Mouse (Mus musculus): Measurements from ENCODE around the gene Slc9a3r1. TPM values are rescaled to one million over a fixed set of nuclear protein-coding genes. Genes with fewer than 3 reads are reported as not detected.

Gene Slc9a3r1
- polyA plus RNA-seq, 1 experiment from 2014 or later = 101 TPM

- H3K27ac ChIP-seq (ENCODE audit: low read depth) = no peak overlapping the region
- DNase-seq (no peak), ATAC-seq (no peak)
- no peak for TF ChIP-seq EP300 (IDR thresholded peaks at IDR 0.05; ENCODE audit: low read depth)
- no peak for TF ChIP-seq CTCF (IDR thresholded peaks at IDR 0.05; ENCODE audit: low read depth)
- WGBS (ENCODE audit: insufficient replicate concordance) = 63% methylated on average over 7 of the region's 7 CpGs
- no peak overlapping the region for H3K4me2 ChIP-seq (ENCODE audit: low read depth, low read length)
- H3K36me3 ChIP-seq (replicated peaks; ENCODE audit: insufficient read depth, low read length) = peaks cover 7% of the 10 kb centered on the region; the same call in 1 of the 2 replicates
- H3K27me3 ChIP-seq (ENCODE audit: insufficient read depth, low read length) = no peaks in the 10 kb centered on the region
- no peaks in the 10 kb centered on the region for H3K9me3 ChIP-seq (ENCODE audit: low read length)
- peaks cover 26% of the 10 kb centered on the region for H3K4me1 ChIP-seq (ENCODE audit: insufficient read depth)
- H3K9ac ChIP-seq (replicated peaks) = no peak overlapping the region
- H3K4me3 ChIP-seq (ENCODE audit: low read depth, low read length) = no peak overlapping the region
Measured at GRCm38 (mm10) chr11:115228430-115228829, 65.3 kb downstream of the Slc9a3r1 start.

- Histone ChIP-seq H3K27ac (ENCODE audit: low read depth) (no peak overlapping the region), H3K27me3 (ENCODE audit: insufficient read depth, low read length) (no peaks in the 10 kb centered on the region), H3K4me1 (ENCODE audit: insufficient read depth) (peaks cover 21% of the 10 kb centered on the region), H3K4me3 (ENCODE audit: low read depth, low read length) (no peak overlapping the region), H3K36me3 (replicated peaks; ENCODE audit: insufficient read depth, low read length) (peaks cover 7% of the 10 kb centered on the region; the same call in 1 of the 2 replicates), H3K9ac (replicated peaks) (no peak overlapping the region), H3K4me2 (ENCODE audit: low read depth, low read length) (no peak overlapping the region), H3K9me3 (ENCODE audit: low read length) (no peaks in the 10 kb centered on the region)
- WGBS (ENCODE audit: insufficient replicate concordance) = 62% methylated on average over 15 of the region's 15 CpGs
- ATAC-seq (no peak), DNase-seq (no peak)
- TF ChIP-seq EP300 (IDR thresholded peaks at IDR 0.05; ENCODE audit: low read depth) (no peak), CTCF (IDR thresholded peaks at IDR 0.05; ENCODE audit: low read depth) (no peak)
Measured at GRCm38 (mm10) chr11:115229021-115229930, 66.1 kb downstream of the Slc9a3r1 start.

Other genes with a start within 250 kb of the Slc9a3r1 start
- gene Cd300lb, start 229.0 kb upstream of the Slc9a3r1 start, polyA plus RNA-seq (2015; fragmentation: Nextera tagmentation; extraction: Ambion mirVana) = 1.8 and 2.5 TPM in 2 replicates
- gene Cd300c, start 194.2 kb upstream of the Slc9a3r1 start, polyA plus RNA-seq (2015; fragmentation: Nextera tagmentation; extraction: Ambion mirVana) = 0.29 TPM in 1 of 2 replicates, not detected in the other
- 2.2 and 2.4 TPM in 2 replicates for gene Cd300ld, start 173.4 kb upstream of the Slc9a3r1 start, polyA plus RNA-seq (2015; fragmentation: Nextera tagmentation; extraction: Ambion mirVana)
- gene Cd300c2, start 161.5 kb upstream of the Slc9a3r1 start, polyA plus RNA-seq (2015; fragmentation: Nextera tagmentation; extraction: Ambion mirVana) = 16.3 and 17.3 TPM in 2 replicates
- gene Cd300ld2, start 147.1 kb upstream of the Slc9a3r1 start, polyA plus RNA-seq (2015; fragmentation: Nextera tagmentation; extraction: Ambion mirVana) = not detected in 2 replicates
- gene Cd300ld4, start 136.3 kb upstream of the Slc9a3r1 start, polyA plus RNA-seq (2015; fragmentation: Nextera tagmentation; extraction: Ambion mirVana) = not detected in 2 replicates
- not detected in 2 replicates for gene Cd300ld5, start 125.6 kb upstream of the Slc9a3r1 start, polyA plus RNA-seq (2015; fragmentation: Nextera tagmentation; extraction: Ambion mirVana)
- gene Cd300ld3, start 114.9 kb upstream of the Slc9a3r1 start, polyA plus RNA-seq (2015; fragmentation: Nextera tagmentation; extraction: Ambion mirVana) = not detected in 2 replicates
- 0.98 and 1.1 TPM in 2 replicates for gene Cd300e, start 101.2 kb upstream of the Slc9a3r1 start, polyA plus RNA-seq (2015; fragmentation: Nextera tagmentation; extraction: Ambion mirVana)
- gene Rab37, start 71.9 kb upstream of the Slc9a3r1 start, polyA plus RNA-seq (2015; fragmentation: Nextera tagmentation; extraction: Ambion mirVana) = 2.5 and 3.1 TPM in 2 replicates
- gene Cd300lf, start 29.3 kb upstream of the Slc9a3r1 start, polyA plus RNA-seq (2015; fragmentation: Nextera tagmentation; extraction: Ambion mirVana) = 8.5 and 9.3 TPM in 2 replicates
- gene Tmem104, start 24.1 kb downstream of the Slc9a3r1 start, polyA plus RNA-seq (2015; fragmentation: Nextera tagmentation; extraction: Ambion mirVana) = 5.7 and 7.1 TPM in 2 replicates
- gene Nat9, start 24.5 kb downstream of the Slc9a3r1 start, polyA plus RNA-seq (2015; fragmentation: Nextera tagmentation; extraction: Ambion mirVana) = 16.5 and 16.7 TPM in 2 replicates
- gene Grin2c, start 103.9 kb downstream of the Slc9a3r1 start, polyA plus RNA-seq (2015; fragmentation: Nextera tagmentation; extraction: Ambion mirVana) = 0.04 and 0.09 TPM in 2 replicates
- 7.0 and 7.3 TPM in 2 replicates for gene Fdxr, start 113.7 kb downstream of the Slc9a3r1 start, polyA plus RNA-seq (2015; fragmentation: Nextera tagmentation; extraction: Ambion mirVana)
- gene Fads6, start 134.3 kb downstream of the Slc9a3r1 start, polyA plus RNA-seq (2015; fragmentation: Nextera tagmentation; extraction: Ambion mirVana) = 4.6 and 4.9 TPM in 2 replicates
- gene Otop2, start 143.8 kb downstream of the Slc9a3r1 start, polyA plus RNA-seq (2015; fragmentation: Nextera tagmentation; extraction: Ambion mirVana) = not detected in 2 replicates
- 0.29 and 0.46 TPM in 2 replicates for gene Ush1g, start 158.7 kb downstream of the Slc9a3r1 start, polyA plus RNA-seq (2015; fragmentation: Nextera tagmentation; extraction: Ambion mirVana)
- not detected in 2 replicates for gene Otop3, start 171.4 kb downstream of the Slc9a3r1 start, polyA plus RNA-seq (2015; fragmentation: Nextera tagmentation; extraction: Ambion mirVana)
- 1.1 and 1.2 TPM in 2 replicates for gene Hid1, start 204.4 kb downstream of the Slc9a3r1 start, polyA plus RNA-seq (2015; fragmentation: Nextera tagmentation; extraction: Ambion mirVana)
- 1.3 and 1.5 TPM in 2 replicates for gene Cdr2l, start 218.6 kb downstream of the Slc9a3r1 start, polyA plus RNA-seq (2015; fragmentation: Nextera tagmentation; extraction: Ambion mirVana)
- 88.0 and 91.6 TPM in 2 replicates for gene Mrpl58, start 240.4 kb downstream of the Slc9a3r1 start, polyA plus RNA-seq (2015; fragmentation: Nextera tagmentation; extraction: Ambion mirVana)

Data from liver, postnatal 0 days (tissue).